Mouse (Mus musculus): ENCODE measurements around the gene Polr2l.

DNA sequence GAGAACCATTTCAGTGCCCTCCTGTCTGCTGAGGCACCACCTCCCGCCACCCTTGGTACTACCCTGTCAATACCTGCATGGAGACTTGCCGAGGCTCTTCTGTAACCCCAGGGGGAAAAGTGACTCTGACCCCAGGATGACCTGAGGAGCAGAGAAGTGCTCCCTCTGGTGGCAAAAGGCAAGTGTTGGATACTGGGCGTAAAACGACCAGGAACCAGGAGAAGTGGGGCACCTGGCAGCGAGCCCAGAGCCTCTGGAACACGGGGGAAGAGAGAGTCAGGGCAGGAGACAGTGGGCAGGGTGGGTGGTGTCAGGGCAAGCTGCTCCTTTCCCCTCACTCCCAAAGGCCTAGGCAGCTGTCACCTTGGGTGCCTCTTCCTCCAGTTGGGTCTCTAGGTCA lies 34.3 kb downstream of the Polr2l start:
- TF ChIP-seq CTCF (IDR thresholded peaks at IDR 0.05; ENCODE audit: insufficient read depth, low read length), result peak; percentile 71
- TF ChIP-seq POLR2A (IDR thresholded peaks at IDR 0.05; ENCODE audit: borderline replicate concordance, extremely low read depth, low read depth, low read length), result no peak
